Mouse (Mus musculus): ENCODE data around the gene Plpp1.

- no peak for TF ChIP-seq POLR2A (IDR thresholded peaks at IDR 0.05; ENCODE audit: low read depth, low read length)
- TF ChIP-seq CTCF (conservative IDR thresholded peaks at IDR 0.05; ENCODE audit: insufficient read depth, insufficient read length, low read depth, low read length) = no peak
Observed at GRCm38 (mm10) chr13:112758546-112759090, 42.0 kb upstream of the Plpp1 start.
